Mouse (Mus musculus): ENCODE measurements around the gene Kctd12. TPM values are rescaled to one million over a fixed set of nuclear protein-coding genes. Genes with fewer than 3 reads are reported as not detected.

Kctd12 gene
- polyA plus RNA-seq, 1 experiment: not detected

DNA sequence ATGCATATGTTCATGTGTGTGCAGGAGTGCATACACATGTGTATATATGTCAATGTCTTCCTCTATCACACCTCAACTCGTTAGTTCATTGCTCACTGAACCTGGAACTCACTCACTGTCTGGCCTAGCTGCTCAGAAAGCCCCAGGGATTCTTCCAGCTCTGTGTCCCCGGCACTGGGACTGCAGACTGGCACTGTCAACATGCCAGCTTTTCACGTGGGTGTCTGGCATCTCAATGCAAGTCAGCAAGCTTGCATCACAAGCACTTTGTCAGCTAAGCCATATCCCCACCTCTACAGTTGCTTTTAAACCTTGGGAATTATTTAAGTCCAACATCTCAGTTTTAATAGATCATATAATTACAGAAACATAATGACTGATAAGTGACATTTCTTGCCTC is 8.3 kb upstream of the Kctd12 start:
- no peak overlapping the region for H3ac ChIP-seq (ENCODE audit: control insufficient read depth, insufficient read length)
- no peaks in the 10 kb centered on the region for H3K79me2 ChIP-seq (ENCODE audit: control insufficient read depth, insufficient read depth)
- peaks cover 5% of the 10 kb centered on the region for H3K27me3 ChIP-seq (ENCODE audit: control insufficient read depth, insufficient read depth, insufficient read length)
- TF ChIP-seq USF1 (IDR thresholded peaks at IDR 0.05; ENCODE audit: low read depth) (no peak), CEBPB (IDR thresholded peaks at IDR 0.05; ENCODE audit: insufficient read depth, poor library complexity, severe bottlenecking) (no peak), MAX (IDR thresholded peaks at IDR 0.05; ENCODE audit: low read depth) (no peak), SRF (IDR thresholded peaks at IDR 0.05; ENCODE audit: control insufficient read depth, insufficient read length, low read depth) (no peak), TCF3 (IDR thresholded peaks at IDR 0.05; ENCODE audit: insufficient read length, low read depth) (no peak), E2F4 (IDR thresholded peaks at IDR 0.05; ENCODE audit: insufficient read depth) (no peak), POLR2AphosphoS2 (IDR thresholded peaks at IDR 0.05; ENCODE audit: insufficient read length, low read depth) (no peak), MYOG (IDR thresholded peaks at IDR 0.05; ENCODE audit: control insufficient read depth in 1 of 3, insufficient read depth in 1 of 3, insufficient read length in 2 of 3, low read depth in 2 of 3) (no peak), MYOD1 (IDR thresholded peaks at IDR 0.05; ENCODE audit: control insufficient read depth in 1 of 3, insufficient read length in 2 of 3, low read depth in 2 of 3) (no peak), POLR2A (IDR thresholded peaks at IDR 0.05; ENCODE audit: insufficient read length, low read depth) (no peak), REST (IDR thresholded peaks at IDR 0.05; ENCODE audit: insufficient read depth, insufficient read length) (no peak), TCF12 (IDR thresholded peaks at IDR 0.05; ENCODE audit: insufficient read depth, poor library complexity, severe bottlenecking) (no peak)
- H3K36me3 ChIP-seq (ENCODE audit: control insufficient read depth, insufficient read depth): no peaks in the 10 kb centered on the region
- no peak overlapping the region for H3K4me2 ChIP-seq (ENCODE audit: low read depth)
- H3K4me3 ChIP-seq: no peak overlapping the region

DNA sequence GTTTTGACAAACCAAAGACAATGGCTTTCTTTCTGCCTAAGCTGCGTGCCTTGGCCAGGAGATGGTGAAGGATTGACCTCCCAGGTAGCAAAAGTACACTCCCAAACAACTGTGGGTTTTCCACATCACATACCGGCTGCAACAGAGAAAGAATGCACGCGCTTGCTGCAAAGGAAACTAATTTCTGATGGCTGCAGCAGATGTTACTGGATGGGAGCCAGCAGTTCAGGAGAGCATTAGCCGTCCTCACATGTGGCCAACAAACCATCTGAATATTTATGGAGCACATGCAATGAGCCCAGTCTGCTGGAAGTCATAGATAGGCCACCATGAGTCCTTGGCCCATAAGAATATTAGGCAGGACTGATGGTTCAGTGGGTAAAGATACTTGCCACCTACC is 7.4 kb upstream of the Kctd12 start:
- H3K27me3 ChIP-seq (ENCODE audit: control insufficient read depth, insufficient read depth, insufficient read length): peaks cover 5% of the 10 kb centered on the region
- H3ac ChIP-seq (ENCODE audit: control insufficient read depth, insufficient read length): no peak overlapping the region
- TF ChIP-seq POLR2AphosphoS2 (IDR thresholded peaks at IDR 0.05; ENCODE audit: insufficient read length, low read depth): no peak
- no peak for TF ChIP-seq MAX (IDR thresholded peaks at IDR 0.05; ENCODE audit: low read depth)
- no peak for TF ChIP-seq POLR2A (IDR thresholded peaks at IDR 0.05; ENCODE audit: insufficient read length, low read depth)
- TF ChIP-seq CEBPB (IDR thresholded peaks at IDR 0.05; ENCODE audit: insufficient read depth, poor library complexity, severe bottlenecking): no peak
- TF ChIP-seq SRF (IDR thresholded peaks at IDR 0.05; ENCODE audit: control insufficient read depth, insufficient read length, low read depth): no peak
- TF ChIP-seq REST (IDR thresholded peaks at IDR 0.05; ENCODE audit: insufficient read depth, insufficient read length): no peak
- TF ChIP-seq E2F4 (IDR thresholded peaks at IDR 0.05; ENCODE audit: insufficient read depth): no peak
- TF ChIP-seq MYOG (IDR thresholded peaks at IDR 0.05; ENCODE audit: control insufficient read depth in 1 of 3, insufficient read depth in 1 of 3, insufficient read length in 2 of 3, low read depth in 2 of 3): no peak
- no peak for TF ChIP-seq USF1 (IDR thresholded peaks at IDR 0.05; ENCODE audit: low read depth)
- TF ChIP-seq MYOD1 (IDR thresholded peaks at IDR 0.05; ENCODE audit: control insufficient read depth in 1 of 3, insufficient read length in 2 of 3, low read depth in 2 of 3): no peak

DNA sequence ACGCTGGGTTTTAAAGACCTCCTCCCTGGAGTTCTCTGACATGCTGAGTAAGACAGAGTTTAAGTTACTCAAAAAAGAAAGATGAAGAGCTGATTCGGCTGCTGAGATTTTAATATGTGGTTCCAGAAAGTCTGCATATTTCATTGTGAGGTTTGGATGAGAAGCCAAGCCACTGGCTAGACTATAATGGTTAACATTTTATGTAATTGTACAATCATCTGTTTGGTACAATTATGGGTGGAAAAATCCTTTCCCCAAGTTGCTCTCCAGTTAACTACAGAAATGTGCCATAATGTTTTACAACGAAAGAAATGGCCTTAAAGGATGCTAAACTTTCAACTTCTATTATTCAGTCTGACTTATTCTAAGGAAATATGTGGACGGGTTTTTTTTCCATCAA is 6.8 kb upstream of the Kctd12 start:
- Histone ChIP-seq H3K4me3 (no peak overlapping the region), H3K4me2 (ENCODE audit: low read depth) (no peak overlapping the region), H3K36me3 (ENCODE audit: control insufficient read depth, insufficient read depth) (no peaks in the 10 kb centered on the region), H3ac (ENCODE audit: control insufficient read depth, insufficient read length) (no peak overlapping the region), H3K79me2 (ENCODE audit: control insufficient read depth, insufficient read depth) (no peaks in the 10 kb centered on the region), H3K27me3 (ENCODE audit: control insufficient read depth, insufficient read depth, insufficient read length) (peaks cover 5% of the 10 kb centered on the region)
- TF ChIP-seq REST (IDR thresholded peaks at IDR 0.05; ENCODE audit: insufficient read depth, insufficient read length) (no peak), CEBPB (IDR thresholded peaks at IDR 0.05; ENCODE audit: insufficient read depth, poor library complexity, severe bottlenecking) (no peak), MYOD1 (IDR thresholded peaks at IDR 0.05; ENCODE audit: control insufficient read depth in 1 of 3, insufficient read length in 2 of 3, low read depth in 2 of 3) (no peak), POLR2A (IDR thresholded peaks at IDR 0.05; ENCODE audit: insufficient read length, low read depth) (no peak), MAX (IDR thresholded peaks at IDR 0.05; ENCODE audit: low read depth) (no peak), SRF (IDR thresholded peaks at IDR 0.05; ENCODE audit: control insufficient read depth, insufficient read length, low read depth) (no peak), E2F4 (IDR thresholded peaks at IDR 0.05; ENCODE audit: insufficient read depth) (no peak), MYOG (IDR thresholded peaks at IDR 0.05; ENCODE audit: control insufficient read depth in 1 of 3, insufficient read depth in 1 of 3, insufficient read length in 2 of 3, low read depth in 2 of 3) (no peak)

More for the DNA sequence above, 7.4 kb upstream of the Kctd12 start:
- Histone ChIP-seq H3K36me3 (ENCODE audit: control insufficient read depth, insufficient read depth) (no peaks in the 10 kb centered on the region), H3K4me2 (ENCODE audit: low read depth) (no peak overlapping the region), H3K79me2 (ENCODE audit: control insufficient read depth, insufficient read depth) (no peaks in the 10 kb centered on the region), H3K4me3 (no peak overlapping the region)

DNA sequence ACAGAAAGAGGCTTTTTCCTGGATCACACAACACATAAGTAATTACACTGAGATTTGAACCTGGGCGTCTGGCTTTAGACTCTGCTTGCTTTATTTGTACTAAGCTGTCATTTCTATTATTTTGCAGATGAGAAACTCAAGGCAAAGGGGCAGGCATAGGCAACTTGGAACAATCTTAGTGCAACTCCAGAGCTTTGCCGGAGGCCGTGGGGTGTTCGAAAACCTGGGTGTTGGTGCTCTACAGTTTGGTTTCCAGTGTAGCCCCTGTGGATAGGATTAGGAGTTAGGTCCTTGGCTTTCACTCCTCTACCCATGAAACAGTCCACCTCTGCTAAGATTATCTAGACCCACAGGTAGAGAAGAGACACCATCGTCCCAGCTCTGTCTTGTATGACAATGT is 5.2 kb upstream of the Kctd12 start:
- Histone ChIP-seq H3K36me3 (ENCODE audit: control insufficient read depth, insufficient read depth) (no peaks in the 10 kb centered on the region), H3ac (ENCODE audit: control insufficient read depth, insufficient read length) (no peak overlapping the region), H3K27me3 (ENCODE audit: control insufficient read depth, insufficient read depth, insufficient read length) (peaks cover under 1% of the 10 kb centered on the region), H3K79me2 (ENCODE audit: control insufficient read depth, insufficient read depth) (no peaks in the 10 kb centered on the region), H3K4me3 (no peak overlapping the region), H3K4me2 (ENCODE audit: low read depth) (no peak overlapping the region)
- TF ChIP-seq POLR2AphosphoS2 (IDR thresholded peaks at IDR 0.05; ENCODE audit: insufficient read length, low read depth) (no peak), POLR2A (IDR thresholded peaks at IDR 0.05; ENCODE audit: insufficient read length, low read depth) (no peak), MYOD1 (IDR thresholded peaks at IDR 0.05; ENCODE audit: control insufficient read depth in 1 of 3, insufficient read length in 2 of 3, low read depth in 2 of 3) (no peak), TCF12 (IDR thresholded peaks at IDR 0.05; ENCODE audit: insufficient read depth, poor library complexity, severe bottlenecking) (no peak), MAX (IDR thresholded peaks at IDR 0.05; ENCODE audit: low read depth) (no peak), CEBPB (IDR thresholded peaks at IDR 0.05; ENCODE audit: insufficient read depth, poor library complexity, severe bottlenecking) (no peak), TCF3 (IDR thresholded peaks at IDR 0.05; ENCODE audit: insufficient read length, low read depth) (no peak), REST (IDR thresholded peaks at IDR 0.05; ENCODE audit: insufficient read depth, insufficient read length) (no peak), USF1 (IDR thresholded peaks at IDR 0.05; ENCODE audit: low read depth) (no peak), MYOG (IDR thresholded peaks at IDR 0.05; ENCODE audit: control insufficient read depth in 1 of 3, insufficient read depth in 1 of 3, insufficient read length in 2 of 3, low read depth in 2 of 3) (no peak), E2F4 (IDR thresholded peaks at IDR 0.05; ENCODE audit: insufficient read depth) (no peak), SRF (IDR thresholded peaks at IDR 0.05; ENCODE audit: control insufficient read depth, insufficient read length, low read depth) (no peak)
